Mouse (Mus musculus): ENCODE measurements around the gene Ccdc84. TPM values are rescaled to one million over a fixed set of nuclear protein-coding genes. Genes with fewer than 3 reads are reported as not detected.
"Not testable (repeated sequence)": the region's sequence is repeated elsewhere in the genome, so short reads cannot be mapped to it uniquely, and the experiment has no call there.

Ccdc84 gene
- polyA plus RNA-seq, 1 experiment from 2014 or later: 28.7 TPM

GRCm38 (mm10) chr9:44420280-44420898 lies 2.0 kb upstream of the Ccdc84 start:
- no peak for ATAC-seq (ENCODE audit: low read depth)
- Histone ChIP-seq H3K27ac (replicated peaks) (no peak overlapping the region), H3K36me3 (peaks cover 8% of the 10 kb centered on the region; the same call in 1 of the 2 replicates), H3K9ac (no peak overlapping the region), H3K4me2 (no peak overlapping the region), H3K27me3 (no peaks in the 10 kb centered on the region), H3K9me3 (no peaks in the 10 kb centered on the region), H3K4me3 (no peak overlapping the region), H3K4me1 (replicated peaks) (peaks cover 22% of the 10 kb centered on the region)
- 76% methylated on average over 5 of the region's 5 CpGs for WGBS

GRCm38 (mm10) chr9:44419730-44420129 lies 1.4 kb upstream of the Ccdc84 start:
- H3K27me3 ChIP-seq; H3K9me3 ChIP-seq; H3K4me2 ChIP-seq; ATAC-seq (ENCODE audit: low read depth); H3K27ac ChIP-seq (replicated peaks); H3K4me3 ChIP-seq; H3K9ac ChIP-seq: not testable (repeated sequence)
- H3K36me3 ChIP-seq: peaks cover 12% of the 10 kb centered on the region; the same call in 1 of the 2 replicates
- 91% methylated on average over 9 of the region's 9 CpGs for WGBS
- peaks cover 22% of the 10 kb centered on the region for H3K4me1 ChIP-seq (replicated peaks)

GRCm38 (mm10) chr9:44417892-44418363 lies 441 bp downstream of the Ccdc84 start:
- Histone ChIP-seq H3K27ac (replicated peaks) (peak overlapping the region; percentile 87), H3K27me3 (no peaks in the 10 kb centered on the region), H3K4me3 (peak overlapping the region; percentile 86), H3K9me3 (no peaks in the 10 kb centered on the region), H3K4me2 (peak overlapping the region; percentile 93), H3K36me3 (peaks cover 28% of the 10 kb centered on the region), H3K9ac (peak overlapping the region; percentile 90), H3K4me1 (replicated peaks) (peaks cover 22% of the 10 kb centered on the region)
- WGBS: under 1% methylated on average over 38 of the region's 38 CpGs
- peak; percentile 87 for ATAC-seq (ENCODE audit: low read depth)

- peak; percentile 76 for ATAC-seq (ENCODE audit: low read depth)
- 9% methylated on average over 26 of the region's 26 CpGs for WGBS
Observed at GRCm38 (mm10) chr9:44417156-44417891, 1.0 kb downstream of the Ccdc84 start.

GRCm38 (mm10) chr9:44412781-44413180 lies 5.6 kb downstream of the Ccdc84 start:
- Histone ChIP-seq H3K4me3 (no peak overlapping the region), H3K9me3 (no peaks in the 10 kb centered on the region), H3K36me3 (peaks cover 71% of the 10 kb centered on the region), H3K27me3 (no peaks in the 10 kb centered on the region), H3K4me1 (replicated peaks) (peaks cover 26% of the 10 kb centered on the region), H3K9ac (no peak overlapping the region), H3K4me2 (no peak overlapping the region), H3K27ac (replicated peaks) (no peak overlapping the region)
- ATAC-seq (ENCODE audit: low read depth): no peak
- WGBS: 93% methylated on average over 2 of the region's 2 CpGs

More at GRCm38 (mm10) chr9:44417156-44417891, 1.0 kb downstream of the Ccdc84 start:
- H3K36me3 ChIP-seq: peaks cover 34% of the 10 kb centered on the region
- H3K4me3 ChIP-seq: peak overlapping the region; percentile 86
- H3K27me3 ChIP-seq: no peaks in the 10 kb centered on the region
- peak overlapping the region; percentile 87 for H3K27ac ChIP-seq (replicated peaks)
- H3K4me2 ChIP-seq: peak overlapping the region; percentile 93
- H3K4me1 ChIP-seq (replicated peaks): peaks cover 22% of the 10 kb centered on the region
- no peaks in the 10 kb centered on the region for H3K9me3 ChIP-seq
- peak overlapping the region; percentile 90 for H3K9ac ChIP-seq

- Histone ChIP-seq H3K4me2 (no peak overlapping the region), H3K9ac (no peak overlapping the region), H3K27ac (replicated peaks) (no peak overlapping the region), H3K4me1 (replicated peaks) (peaks cover 23% of the 10 kb centered on the region), H3K4me3 (no peak overlapping the region), H3K27me3 (no peaks in the 10 kb centered on the region), H3K36me3 (peaks cover 71% of the 10 kb centered on the region), H3K9me3 (no peaks in the 10 kb centered on the region)
- ATAC-seq (ENCODE audit: low read depth): no peak
- 89% methylated on average over 4 of the region's 4 CpGs for WGBS
Observed at GRCm38 (mm10) chr9:44412306-44412705, 6.1 kb downstream of the Ccdc84 start.

- WGBS: 91% methylated on average over 1 of the region's 1 CpGs
- peaks cover 71% of the 10 kb centered on the region for H3K36me3 ChIP-seq
Observed at GRCm38 (mm10) chr9:44411601-44412130, 6.7 kb downstream of the Ccdc84 start.

GRCm38 (mm10) chr9:44410647-44411336 lies 7.6 kb downstream of the Ccdc84 start:
- Histone ChIP-seq H3K27me3 (no peaks in the 10 kb centered on the region), H3K4me3 (no peak overlapping the region), H3K27ac (replicated peaks) (no peak overlapping the region), H3K4me1 (replicated peaks) (peaks cover 21% of the 10 kb centered on the region), H3K4me2 (no peak overlapping the region), H3K36me3 (peaks cover 65% of the 10 kb centered on the region), H3K9ac (no peak overlapping the region), H3K9me3 (no peaks in the 10 kb centered on the region)
- WGBS: 87% methylated on average over 2 of the region's 2 CpGs
- no peak for ATAC-seq (ENCODE audit: low read depth)

More at GRCm38 (mm10) chr9:44411601-44412130, 6.7 kb downstream of the Ccdc84 start:
- Histone ChIP-seq H3K4me2 (no peak overlapping the region), H3K9me3 (no peaks in the 10 kb centered on the region), H3K27ac (replicated peaks) (no peak overlapping the region), H3K4me1 (replicated peaks) (peaks cover 19% of the 10 kb centered on the region), H3K9ac (no peak overlapping the region), H3K27me3 (no peaks in the 10 kb centered on the region), H3K4me3 (no peak overlapping the region)
- no peak for ATAC-seq (ENCODE audit: low read depth)

GRCm38 (mm10) chr9:44408693-44409092 lies 9.7 kb downstream of the Ccdc84 start:
- Histone ChIP-seq H3K9ac (0 out of 2 replicates have a peak overlapping the region, but pooled peaks have one; percentile 85), H3K36me3 (peaks cover 69% of the 10 kb centered on the region)
- 86% methylated on average over 9 of the region's 9 CpGs for WGBS

GRCm38 (mm10) chr9:44407752-44408097 lies 10.6 kb downstream of the Ccdc84 start:
- under 1% methylated on average over 24 of the region's 24 CpGs for WGBS
- ATAC-seq (ENCODE audit: low read depth): no peak; the same call in 1 of the 2 replicates
- Histone ChIP-seq H3K9me3 (no peaks in the 10 kb centered on the region), H3K9ac (peak overlapping the region; percentile 85), H3K4me1 (replicated peaks) (peaks cover 35% of the 10 kb centered on the region), H3K36me3 (peaks cover 70% of the 10 kb centered on the region), H3K4me2 (peak overlapping the region; percentile 86), H3K27me3 (no peaks in the 10 kb centered on the region), H3K27ac (replicated peaks) (peak overlapping the region; percentile 97), H3K4me3 (peak overlapping the region; percentile 78)

More at GRCm38 (mm10) chr9:44408693-44409092, 9.7 kb downstream of the Ccdc84 start:
- Histone ChIP-seq H3K4me3 (peak overlapping the region; percentile 78), H3K4me2 (peak overlapping the region; percentile 86), H3K4me1 (replicated peaks) (peaks cover 31% of the 10 kb centered on the region)
- not testable (repeated sequence) for ATAC-seq (ENCODE audit: low read depth); H3K27ac ChIP-seq (replicated peaks); H3K27me3 ChIP-seq; H3K9me3 ChIP-seq

GRCm38 (mm10) chr9:44406906-44407751 lies 11.2 kb downstream of the Ccdc84 start, which contains the start of the genes Rps25 and Trappc4:
Rps25 (plus strand) TSS chr9:44407139.
Trappc4 (minus strand) TSS chr9:44407600.
- Histone ChIP-seq H3K36me3 (peaks cover 70% of the 10 kb centered on the region), H3K9ac (peak within 1 kb of the TSS; percentile 85), H3K4me3 (peak within 1 kb of the TSS; percentile 78), H3K27ac (replicated peaks) (peak within 1 kb of the TSS; percentile 97), H3K9me3 (no peaks in the 10 kb centered on the region), H3K27me3 (no peaks in the 10 kb centered on the region), H3K4me1 (replicated peaks) (peaks cover 35% of the 10 kb centered on the region), H3K4me2 (peak within 1 kb of the TSS; percentile 86)
- WGBS: under 1% methylated on average over 51 of the region's 51 CpGs
- peak; percentile 97 for ATAC-seq (ENCODE audit: low read depth)

Measured in neural tube, embryonic 13.5 days (tissue).